Mouse (Mus musculus) hindbrain, embryonic 11.5 days (tissue): ENCODE measurements around the gene Crbn. TPM values are rescaled to one million over a fixed set of nuclear protein-coding genes. Genes with fewer than 3 reads are reported as not detected.

ENCODE experiments used
- ATAC-seq: fragments of 200-750 bp; cut with Nextera tagmentation; 2 replicates; pipeline ENCODE4 v1.8.0; 2017; ENCODE audit warnings: mild to moderate bottlenecking, moderate TSS enrichment, moderate library complexity; ENCODE audit not compliant: low FRiP score
- DNase-seq: peaks from one replicate; pipeline ENCODE4 v3.0.0-alpha.2; 2015; ENCODE audit warnings: low spot score
- H3K27ac ChIP-seq: fragments of 300-500 bp; sonication (generic); 2 replicates; pipeline ENCODE4 v1.5.1; 2014; ENCODE audit warnings: mild to moderate bottlenecking, low read depth, low read length
- H3K27me3 ChIP-seq: fragments of 300-500 bp; sonication (generic); 2 replicates; pipeline ENCODE4 v1.6.1; 2014; ENCODE audit warnings: mild to moderate bottlenecking, low read length, moderate library complexity, mixed read lengths; ENCODE audit not compliant: control insufficient read depth, insufficient read depth
- H3K36me3 ChIP-seq: fragments of 300-500 bp; sonication (generic); 2 replicates; pipeline ENCODE4 v1.6.1; 2014; ENCODE audit warnings: mild to moderate bottlenecking, low read length, moderate library complexity, mixed read lengths; ENCODE audit not compliant: control insufficient read depth, insufficient read depth
- H3K4me1 ChIP-seq: fragments of 300-500 bp; sonication (generic); replicated peaks from 2 replicates; pipeline ENCODE4 v1.6.1; 2014; ENCODE audit warnings: low read length, mixed read lengths; ENCODE audit not compliant: control insufficient read depth, insufficient read depth
- H3K4me2 ChIP-seq: fragments of 300-500 bp; sonication (generic); replicated peaks from 2 replicates; pipeline ENCODE4 v1.6.1; 2014; ENCODE audit warnings: mild to moderate bottlenecking, low read depth, low read length
- H3K4me3 ChIP-seq: fragments of 300-500 bp; sonication (generic); 2 replicates; pipeline ENCODE4 v1.5.1; 2014; ENCODE audit warnings: low read depth, low read length
- H3K9ac ChIP-seq: fragments of 300-500 bp; sonication (generic); 2 replicates; pipeline ENCODE4 v1.6.1; 2014; ENCODE audit warnings: low read depth, low read length
- H3K9me3 ChIP-seq: fragments of 300-500 bp; sonication (generic); 2 replicates; pipeline ENCODE4 v1.6.1; 2016; ENCODE audit warnings: low read length; ENCODE audit not compliant: control insufficient read depth
- WGBS: fragments of 180-500 bp; shearing (Covaris S2); extraction: QIAGEN DNeasy Blood & Tissue Kit; methylation state at CpG from one replicate; pipeline ENCODE4 v1.1.7; 2014; 5-methylcytosine and 5-hydroxymethylcytosine counted together
- polyA plus RNA-seq: library from polyadenylated mRNA; unstranded; fragments of >200 nt; fragmentation: Nextera tagmentation; extraction: Ambion mirVana; gene quantifications from 2 replicates; pipeline ENCODE4 v1.2.1, GENCODE M21; 2014

The Crbn gene
- polyA plus RNA-seq, 1 experiment from 2014 or later, result 56.6 TPM

GRCm38 (mm10) chr6:106750291-106750690 is 49.6 kb downstream of the Crbn start:
- H3K27me3 ChIP-seq, result no peaks in the 10 kb centered on the region
- H3K9ac ChIP-seq, result no peak overlapping the region
- H3K9me3 ChIP-seq, result no peaks in the 10 kb centered on the region
- H3K36me3 ChIP-seq, result no peaks in the 10 kb centered on the region
- H3K4me2 ChIP-seq, result no peak overlapping the region
- 69% methylated on average over 7 of the region's 7 CpGs for WGBS
- ATAC-seq, result peak; percentile 47; the same call in 1 of the 2 replicates
- DNase-seq, result no peak
- no peak overlapping the region for H3K4me3 ChIP-seq
- H3K4me1 ChIP-seq, result no peaks in the 10 kb centered on the region
- H3K27ac ChIP-seq, result no peak overlapping the region

- no peak for ATAC-seq
- Histone ChIP-seq H3K36me3 (no peaks in the 10 kb centered on the region), H3K4me3 (no peak within 1 kb of the TSS), H3K9ac (no peak within 1 kb of the TSS), H3K4me1 (no peaks in the 10 kb centered on the region), H3K4me2 (no peak within 1 kb of the TSS), H3K27me3 (no peaks in the 10 kb centered on the region), H3K27ac (no peak within 1 kb of the TSS), H3K9me3 (no peaks in the 10 kb centered on the region)
- WGBS, result 72% methylated on average over 6 of the region's 6 CpGs
- no peak for DNase-seq
Measured at GRCm38 (mm10) chr6:106748887-106749388, 50.9 kb downstream of the Crbn start, which contains the start of gene Il5ra. Il5ra (minus strand) TSS chr6:106749037.

GRCm38 (mm10) chr6:106747804-106748203 is 52.1 kb downstream of the Crbn start:
- WGBS, result 69% methylated on average over 3 of the region's 3 CpGs
- no peaks in the 10 kb centered on the region for H3K4me1 ChIP-seq
- H3K9me3 ChIP-seq, result no peaks in the 10 kb centered on the region
- H3K4me3 ChIP-seq, result no peak overlapping the region
- no peak overlapping the region for H3K27ac ChIP-seq
- H3K36me3 ChIP-seq, result no peaks in the 10 kb centered on the region
- no peak overlapping the region for H3K4me2 ChIP-seq
- DNase-seq, result no peak
- ATAC-seq, result no peak
- no peak overlapping the region for H3K9ac ChIP-seq
- no peaks in the 10 kb centered on the region for H3K27me3 ChIP-seq

DNA sequence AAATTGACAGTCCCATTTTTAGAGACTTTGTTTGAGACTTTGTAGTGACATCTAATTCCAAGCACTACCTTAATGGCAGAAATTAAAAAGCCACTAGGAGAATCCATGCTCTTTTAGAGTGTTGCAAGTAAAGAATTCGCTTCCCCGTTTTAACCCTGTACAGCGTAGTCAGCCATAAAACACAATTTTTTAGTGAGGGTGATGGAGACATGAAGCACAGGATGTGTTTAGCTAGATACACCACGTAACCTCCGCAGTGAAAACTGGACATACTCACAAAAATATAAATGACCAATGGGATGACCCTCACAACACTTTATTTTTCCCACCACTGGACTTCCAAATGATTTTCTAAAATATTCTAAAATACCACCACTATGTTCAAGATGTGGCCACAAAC is 52.6 kb downstream of the Crbn start:
- 96% methylated on average over 5 of the region's 5 CpGs for WGBS
- Histone ChIP-seq H3K4me2 (no peak overlapping the region), H3K4me3 (no peak overlapping the region), H3K36me3 (no peaks in the 10 kb centered on the region), H3K27me3 (no peaks in the 10 kb centered on the region), H3K27ac (no peak overlapping the region), H3K9me3 (no peaks in the 10 kb centered on the region), H3K4me1 (no peaks in the 10 kb centered on the region), H3K9ac (no peak overlapping the region)
- no peak for DNase-seq
- no peak for ATAC-seq

DNA sequence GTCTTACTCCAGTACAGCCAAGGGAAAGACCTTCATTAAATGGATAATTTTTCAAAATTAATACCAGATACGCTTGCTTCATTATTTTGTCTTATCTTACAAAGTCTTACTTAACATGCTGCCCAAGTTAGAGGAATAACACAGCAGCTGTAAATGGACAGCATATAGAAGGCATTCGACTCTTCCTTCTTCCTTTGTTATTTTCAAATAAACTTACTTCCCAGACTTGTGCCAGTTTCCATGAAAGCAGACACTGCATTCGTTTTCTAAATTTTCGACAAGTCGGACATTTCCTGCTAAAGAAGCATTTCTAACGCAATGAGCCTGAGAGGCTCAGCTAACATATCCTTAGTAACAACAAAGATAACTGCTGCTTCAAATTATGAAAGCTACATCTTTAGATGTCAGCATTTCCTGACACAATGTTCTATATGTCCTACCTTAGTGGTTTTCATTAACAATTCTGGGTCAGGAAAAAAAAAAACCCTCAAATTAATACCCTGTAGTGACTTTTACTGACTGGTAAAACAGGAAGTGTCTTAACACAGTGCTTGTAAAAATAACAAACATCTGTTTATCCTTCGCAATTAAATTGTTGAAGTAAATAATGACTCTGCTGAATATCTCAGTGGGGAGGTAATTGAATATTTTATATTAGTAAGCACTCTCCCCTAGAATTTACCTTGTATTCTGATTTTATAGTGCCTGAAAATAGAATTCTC is 54.0 kb downstream of the Crbn start:
- no peak for DNase-seq
- H3K4me1 ChIP-seq, result no peaks in the 10 kb centered on the region
- no peak overlapping the region for H3K4me2 ChIP-seq
- no peaks in the 10 kb centered on the region for H3K36me3 ChIP-seq
- H3K9ac ChIP-seq, result no peak overlapping the region
- H3K27me3 ChIP-seq, result no peaks in the 10 kb centered on the region
- no peak overlapping the region for H3K27ac ChIP-seq
- 87% methylated on average over 7 of the region's 7 CpGs for WGBS
- no peak overlapping the region for H3K4me3 ChIP-seq
- no peak for ATAC-seq
- no peaks in the 10 kb centered on the region for H3K9me3 ChIP-seq

DNA sequence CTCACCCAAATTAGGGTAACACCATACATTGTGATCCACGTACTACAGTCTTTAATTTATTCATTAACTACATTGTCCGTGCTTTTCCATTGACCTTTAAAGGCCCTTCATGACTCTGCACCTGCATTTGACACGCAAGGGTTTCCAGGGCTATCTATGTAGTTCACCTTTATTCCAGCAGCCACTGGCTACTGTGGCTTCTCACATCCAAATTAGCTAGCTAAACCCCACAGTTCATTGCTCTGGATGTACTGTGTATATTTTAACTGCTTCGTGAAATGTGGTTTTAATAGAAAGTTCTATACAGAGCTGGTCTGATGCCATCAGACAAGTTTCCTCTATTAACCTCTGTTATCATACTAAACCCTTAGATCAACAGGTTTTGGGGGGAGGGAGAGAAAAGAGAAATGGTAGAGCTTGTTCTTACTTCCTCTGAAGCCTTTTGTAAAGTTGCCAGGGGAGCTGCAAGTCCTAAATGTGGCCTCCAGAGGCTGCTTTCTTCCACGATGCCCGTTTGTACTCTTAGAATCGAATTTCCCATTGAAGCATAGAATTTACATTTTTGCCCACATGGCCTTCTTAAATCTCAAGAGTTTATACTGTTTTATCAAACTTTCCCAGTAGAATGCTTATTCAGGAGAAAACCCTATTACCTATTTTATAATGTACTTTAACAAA is 56.2 kb downstream of the Crbn start:
- no peaks in the 10 kb centered on the region for H3K4me1 ChIP-seq
- no peak for ATAC-seq
- DNase-seq, result no peak
- H3K4me2 ChIP-seq, result no peak overlapping the region
- H3K9ac ChIP-seq, result no peak overlapping the region
- H3K27ac ChIP-seq, result no peak overlapping the region
- H3K9me3 ChIP-seq, result no peaks in the 10 kb centered on the region
- no peaks in the 10 kb centered on the region for H3K36me3 ChIP-seq
- WGBS, result 84% methylated on average over 7 of the region's 7 CpGs
- no peak overlapping the region for H3K4me3 ChIP-seq
- H3K27me3 ChIP-seq, result no peaks in the 10 kb centered on the region

DNA sequence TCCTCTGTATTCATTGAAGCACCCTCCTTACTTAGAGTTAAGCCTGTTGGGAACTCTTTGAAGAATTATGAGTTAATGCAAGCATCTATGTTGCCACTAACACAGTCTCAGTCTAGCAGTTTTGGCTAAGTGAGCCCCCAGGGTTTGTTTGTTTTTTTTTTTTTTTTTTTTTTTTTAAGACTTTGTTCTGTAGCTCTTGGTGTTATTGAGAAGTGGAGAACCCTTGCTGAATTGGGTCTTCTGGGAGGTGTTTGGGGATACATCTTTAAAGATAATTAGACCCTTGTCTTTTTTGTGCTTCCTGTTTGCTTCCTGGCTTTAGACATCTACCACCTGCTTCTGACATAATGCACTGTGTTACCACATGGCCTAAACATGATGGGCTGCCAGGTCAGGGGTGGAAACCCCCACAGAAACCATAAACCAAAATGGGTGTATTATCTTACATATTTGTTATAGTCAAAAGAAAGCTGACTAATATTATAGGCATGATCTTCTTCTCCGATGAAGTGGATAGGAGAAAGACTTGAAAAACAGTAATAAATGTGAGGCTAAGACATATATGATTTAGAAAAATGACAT is 59.5 kb downstream of the Crbn start:
- no peaks in the 10 kb centered on the region for H3K27me3 ChIP-seq
- no peak for ATAC-seq
- no peak overlapping the region for H3K4me2 ChIP-seq
- H3K36me3 ChIP-seq, result no peaks in the 10 kb centered on the region
- no peaks in the 10 kb centered on the region for H3K4me1 ChIP-seq
- no peaks in the 10 kb centered on the region for H3K9me3 ChIP-seq
- no peak overlapping the region for H3K9ac ChIP-seq
- WGBS, result 90% methylated on average over 1 of the region's 1 CpGs
- no peak for DNase-seq
- H3K4me3 ChIP-seq, result no peak overlapping the region
- H3K27ac ChIP-seq, result no peak overlapping the region

GRCm38 (mm10) chr6:106738229-106738628 is 61.6 kb downstream of the Crbn start:
- no peak overlapping the region for H3K4me3 ChIP-seq
- H3K27me3 ChIP-seq, result no peaks in the 10 kb centered on the region
- no peaks in the 10 kb centered on the region for H3K4me1 ChIP-seq
- H3K9me3 ChIP-seq, result no peaks in the 10 kb centered on the region
- 77% methylated on average over 3 of the region's 3 CpGs for WGBS
- no peaks in the 10 kb centered on the region for H3K36me3 ChIP-seq
- ATAC-seq, result no peak
- no peak overlapping the region for H3K4me2 ChIP-seq
- H3K9ac ChIP-seq, result no peak overlapping the region
- no peak for DNase-seq
- no peak overlapping the region for H3K27ac ChIP-seq
